Mouse (Mus musculus) gastrocnemius, adult 2 months (tissue): ENCODE measurements around the gene Tlnrd1. TPM values are rescaled to one million over a fixed set of nuclear protein-coding genes. Genes with fewer than 3 reads are reported as not detected.
"Not testable (repeated sequence)": the region's sequence is repeated elsewhere in the genome, so short reads cannot be mapped to it uniquely, and the experiment has no call there.

Experiments
- DNase-seq: peaks from one replicate; pipeline ENCODE4 v3.0.0; 2022
- H3K27ac ChIP-seq: fragments of 200-600 bp; 2 replicates; pipeline ENCODE4 v1.8.1; 2022; ENCODE audit warnings: mild to moderate bottlenecking
- H3K4me3 ChIP-seq: fragments of 200-600 bp; 2 replicates; pipeline ENCODE4 v1.8.1; 2022; ENCODE audit warnings: mild to moderate bottlenecking, moderate library complexity
- CTCF ChIP-seq: fragments of 200-600 bp; IDR thresholded peaks from 2 replicates; pipeline ENCODE4 v1.8.1; 2022; ENCODE audit warnings: antibody characterized with exemption, mild to moderate bottlenecking, moderate library complexity
- intact Hi-C: fragments of 180-260 bp; cut with DNase I; formaldehyde crosslinking; loops from one replicate; pipeline ENCODE4 v1.15.1; 2025
- total RNA-seq, 2 experiments: library from RNA; stranded (reverse); gene quantifications; 2 replicates each; pipeline ENCODE4 v1.2.3; 2021

Tlnrd1 gene
- total RNA-seq, 2 experiments from 2014 or later = 1.2 to 3.2 TPM

- no peak for DNase-seq
- H3K4me3 ChIP-seq = no peak overlapping the region
- no peak overlapping the region for H3K27ac ChIP-seq
- intact Hi-C loops = loop anchor here (10.0 kb wide), 1 partner anchor 259 kb away; the partner anchor contains the start of gene Abhd17c
- no peak for TF ChIP-seq CTCF
Observed at GRCm38 (mm10) chr7:83896077-83896740, 12.1 kb upstream of the Tlnrd1 start.

- no peak for TF ChIP-seq CTCF
- Histone ChIP-seq H3K4me3 (no peak overlapping the region), H3K27ac (no peak overlapping the region)
- no peak for DNase-seq
- intact Hi-C loops = loop anchor here (5.0 to 10.0 kb wide), 2 partner anchors 260 to 793 kb away; partner anchors contain the start of genes Abhd17c and Zfand6
Observed at GRCm38 (mm10) chr7:83894348-83894747, 10.2 kb upstream of the Tlnrd1 start.

DNA sequence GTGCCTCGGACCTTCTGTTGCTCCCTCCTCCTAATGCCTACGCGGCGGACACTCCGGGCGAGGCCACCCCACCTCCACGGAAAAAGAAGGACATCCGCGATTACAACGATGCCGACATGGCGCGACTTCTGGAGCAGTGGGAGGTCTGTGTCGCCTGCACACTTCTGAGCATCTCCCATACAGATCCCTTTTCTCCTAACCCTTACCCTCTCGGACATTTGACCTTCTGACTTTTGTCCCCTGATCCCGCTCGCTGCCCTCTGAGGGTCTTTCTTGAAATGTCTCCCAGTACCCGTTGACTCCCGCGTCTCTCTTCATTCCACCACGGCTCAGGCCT lies 8.2 kb upstream of the Tlnrd1 start:
- no peak for DNase-seq
- intact Hi-C loops = loop anchor here (5.0 to 10.0 kb wide), 2 partner anchors 262 to 795 kb away; partner anchors contain the start of genes Abhd17c and Zfand6
- TF ChIP-seq CTCF = no peak
- Histone ChIP-seq H3K4me3 (peak overlapping the region; percentile 94), H3K27ac (peak overlapping the region; percentile 89)

- Histone ChIP-seq H3K27ac (peak overlapping the region; percentile 89), H3K4me3 (peak overlapping the region; percentile 94)
- TF ChIP-seq CTCF = peak; percentile 32; the same call in 1 of the 2 replicates
- intact Hi-C loops = loop anchor here (5.0 to 10.0 kb wide), 2 partner anchors 263 to 796 kb away; partner anchors contain the start of genes Abhd17c and Zfand6
- peak; percentile 100 for DNase-seq
Observed at GRCm38 (mm10) chr7:83891433-83892332, 7.6 kb upstream of the Tlnrd1 start.

DNA sequence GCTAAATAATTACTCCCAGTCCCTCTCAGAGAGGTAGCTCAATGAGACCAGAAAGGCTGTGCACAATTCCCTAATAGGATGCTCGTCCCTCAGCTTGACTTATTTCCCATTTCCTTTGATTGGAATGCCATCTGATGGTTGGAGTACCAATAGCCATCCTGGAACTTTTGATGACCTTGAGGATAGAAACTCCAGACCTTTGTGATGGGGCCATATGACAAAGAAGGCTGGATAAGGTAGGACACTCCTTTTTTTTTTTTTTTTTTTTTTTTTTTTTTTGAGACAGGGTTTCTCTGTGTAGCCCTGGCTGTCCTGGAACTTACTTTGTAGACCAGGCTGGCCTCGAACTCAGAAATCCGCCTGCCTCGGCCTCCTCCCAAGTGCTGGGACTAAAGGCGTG lies 5.8 kb upstream of the Tlnrd1 start:
- intact Hi-C loops = loop anchor here (2.0 to 10.0 kb wide), 5 partner anchors 83 to 797 kb away; partner anchors contain the start of genes Abhd17c and Zfand6
- not testable (repeated sequence) for H3K4me3 ChIP-seq, DNase-seq
- H3K27ac ChIP-seq = peak overlapping the region; percentile 79

DNA sequence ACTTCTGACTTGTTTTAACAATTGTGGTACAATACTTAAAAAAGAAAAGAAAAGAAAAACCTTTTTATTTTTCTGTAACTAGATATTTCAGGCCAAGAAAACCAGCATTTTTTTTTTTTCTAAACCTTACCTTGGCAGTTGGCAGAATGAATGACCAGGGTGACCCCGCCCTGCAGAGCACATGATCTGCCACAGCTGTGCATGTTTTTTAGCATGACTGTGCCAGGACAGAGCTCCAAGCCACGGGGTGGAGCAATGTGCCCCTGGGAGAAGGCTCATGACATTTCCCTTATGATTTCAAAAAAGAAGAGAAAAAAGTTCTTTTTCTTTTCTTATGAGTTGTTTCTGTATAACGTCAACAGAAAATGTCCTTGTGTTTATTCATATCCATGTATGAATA lies 5.3 kb upstream of the Tlnrd1 start:
- H3K4me3 ChIP-seq = no peak overlapping the region
- intact Hi-C loops = loop anchor here (2.0 to 10.0 kb wide), 3 partner anchors 83 to 225 kb away; no protein-coding TSS in a partner anchor
- H3K27ac ChIP-seq = peak overlapping the region; percentile 79
- peak; percentile 77 for DNase-seq
- no peak for TF ChIP-seq CTCF

DNA sequence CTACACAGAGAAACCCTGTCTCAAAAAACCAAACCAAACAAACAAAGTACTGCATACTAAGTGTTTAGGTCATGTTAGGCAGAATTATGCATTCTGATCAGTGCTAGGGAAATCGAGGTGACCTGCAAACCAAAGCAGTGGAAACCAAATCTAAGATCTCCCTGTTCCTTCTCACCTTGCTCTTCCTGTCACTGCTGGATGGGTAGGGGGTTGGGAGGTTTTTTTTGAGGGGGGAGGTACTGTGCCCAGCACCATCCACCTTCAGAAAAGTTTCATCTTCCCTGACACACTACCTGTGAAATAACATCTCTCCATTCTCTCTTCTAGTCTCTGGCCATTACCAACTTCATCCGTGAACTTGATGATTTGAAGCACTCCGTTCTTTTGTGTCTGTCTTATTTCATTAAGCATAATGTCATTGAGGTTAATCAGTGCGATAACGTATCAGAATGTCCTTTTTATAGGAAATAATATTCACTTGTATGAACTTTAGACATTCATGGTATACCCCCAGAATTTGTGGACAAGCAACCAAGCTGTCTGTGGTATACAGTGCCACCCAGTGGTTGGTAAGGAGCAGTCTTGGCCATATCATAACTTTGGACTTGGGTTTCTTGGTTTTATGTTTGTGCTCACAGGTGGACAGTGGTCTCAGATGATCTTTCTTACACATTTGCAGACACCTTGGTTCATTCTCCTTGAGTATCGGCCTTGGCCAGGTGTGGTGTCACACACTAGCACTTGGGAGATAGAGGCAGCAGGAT lies 2.4 kb upstream of the Tlnrd1 start:
- Histone ChIP-seq H3K27ac (no peak overlapping the region), H3K4me3 (no peak overlapping the region)
- no peak for DNase-seq
- intact Hi-C loops = loop anchor here (10.0 kb wide), 2 partner anchors 192 to 222 kb away; no protein-coding TSS in a partner anchor
- peak; percentile 62 for TF ChIP-seq CTCF

DNA sequence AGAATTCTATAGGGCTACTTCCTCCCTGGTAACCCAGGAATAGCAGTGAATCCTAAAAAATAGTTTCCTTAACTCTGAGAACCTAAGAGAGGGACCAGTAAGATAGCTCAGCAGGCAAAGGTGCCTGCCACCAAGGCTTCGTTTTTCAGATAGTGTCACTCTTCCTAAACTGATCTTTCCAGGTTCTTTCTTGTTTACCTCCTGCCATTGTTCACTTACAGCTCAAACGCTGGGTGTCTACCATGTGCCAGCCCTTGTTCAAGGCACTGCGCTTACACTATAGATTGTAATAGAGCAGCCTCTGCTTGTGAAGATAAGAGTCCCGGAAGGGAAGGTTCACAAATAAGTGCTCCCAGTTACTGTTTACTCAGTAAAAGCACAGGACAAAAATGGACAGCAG lies 1.7 kb upstream of the Tlnrd1 start:
- intact Hi-C loops = loop anchor here (10.0 kb wide), 2 partner anchors 191 to 221 kb away; no protein-coding TSS in a partner anchor
- H3K4me3 ChIP-seq = no peak overlapping the region
- no peak for DNase-seq
- no peak overlapping the region for H3K27ac ChIP-seq
- TF ChIP-seq CTCF = no peak

- H3K4me3 ChIP-seq = peak overlapping the region; percentile 79
- no peak for DNase-seq
- intact Hi-C loops = loop anchor here (10.0 kb wide), 2 partner anchors 190 to 220 kb away; no protein-coding TSS in a partner anchor
- peak overlapping the region; percentile 98 for H3K27ac ChIP-seq
- no peak for TF ChIP-seq CTCF
Observed at GRCm38 (mm10) chr7:83884921-83885532, 922 bp upstream of the Tlnrd1 start.

- peak; percentile 87 for DNase-seq
- Histone ChIP-seq H3K27ac (peak overlapping the region; percentile 98), H3K4me3 (peak overlapping the region; percentile 79)
- intact Hi-C loops = loop anchor here (10.0 kb wide), 2 partner anchors 189 to 219 kb away; no protein-coding TSS in a partner anchor
- TF ChIP-seq CTCF = no peak
Observed at GRCm38 (mm10) chr7:83883276-83884020, 657 bp downstream of the Tlnrd1 start.
